Mouse (Mus musculus) erythroblast, embryonic 14.5 days (primary cell): ENCODE measurements around the gene Aldh1a1. TPM values are rescaled to one million over a fixed set of nuclear protein-coding genes. Genes with fewer than 3 reads are reported as not detected.
"Not testable (repeated sequence)": the region's sequence is repeated elsewhere in the genome, so short reads cannot be mapped to it uniquely, and the experiment has no call there.

Source experiments
- H3K27me3 ChIP-seq: 2 replicates; pipeline ENCODE4 v1.6.1; 2012; ENCODE audit warnings: inconsistent platforms; ENCODE audit not compliant: control insufficient read depth
- H3K36me3 ChIP-seq: 2 replicates; pipeline ENCODE4 v1.6.1; 2012; ENCODE audit warnings: mild to moderate bottlenecking, inconsistent platforms; ENCODE audit not compliant: control insufficient read depth
- H3K4me1 ChIP-seq: 2 replicates; pipeline ENCODE4 v1.6.1; 2012; ENCODE audit warnings: inconsistent platforms; ENCODE audit not compliant: control insufficient read depth
- H3K4me3 ChIP-seq: replicated peaks from 2 replicates; pipeline ENCODE3; 2012; ENCODE audit warnings: moderate library complexity, mild to moderate bottlenecking, inconsistent platforms
- H3K9me3 ChIP-seq: 2 replicates; pipeline ENCODE4 v1.6.1; 2012; ENCODE audit warnings: low read length, inconsistent platforms, mixed read lengths; ENCODE audit not compliant: control insufficient read depth
- GATA1 ChIP-seq: IDR thresholded peaks from 2 replicates; pipeline ENCODE4 v1.6.1; 2012; ENCODE audit warnings: low read length, inconsistent platforms, mixed read lengths
- TAL1 ChIP-seq: IDR thresholded peaks from 3 replicates; pipeline ENCODE4 v1.6.1; 2012; ENCODE audit warnings: low read length, inconsistent platforms, mixed read lengths
- polyA plus RNA-seq: library from polyadenylated mRNA; stranded (reverse); fragments of >175 nt; gene quantifications from 2 replicates; pipeline ENCODE4 v1.2.3, GENCODE M21; 2012

Gene Aldh1a1
- polyA plus RNA-seq, 1 experiment = not detected

GRCm38 (mm10) chr19:20511971-20512370 lies 19.5 kb downstream of the Aldh1a1 start:
- Histone ChIP-seq H3K36me3 (no peaks in the 10 kb centered on the region), H3K4me3 (no peak overlapping the region), H3K4me1 (no peaks in the 10 kb centered on the region), H3K27me3 (no peaks in the 10 kb centered on the region), H3K9me3 (no peaks in the 10 kb centered on the region)
- TF ChIP-seq GATA1 (no peak), TAL1 (no peak)

GRCm38 (mm10) chr19:20513181-20513580 lies 20.7 kb downstream of the Aldh1a1 start:
- H3K27me3 ChIP-seq = no peaks in the 10 kb centered on the region
- no peak overlapping the region for H3K4me3 ChIP-seq
- H3K36me3 ChIP-seq = no peaks in the 10 kb centered on the region
- H3K4me1 ChIP-seq = no peaks in the 10 kb centered on the region
- H3K9me3 ChIP-seq = no peaks in the 10 kb centered on the region
- no peak for TF ChIP-seq TAL1
- TF ChIP-seq GATA1 = no peak

GRCm38 (mm10) chr19:20513688-20514361 lies 21.3 kb downstream of the Aldh1a1 start:
- Histone ChIP-seq H3K4me3 (no peak overlapping the region), H3K4me1 (no peaks in the 10 kb centered on the region), H3K36me3 (no peaks in the 10 kb centered on the region), H3K9me3 (no peaks in the 10 kb centered on the region), H3K27me3 (no peaks in the 10 kb centered on the region)
- TF ChIP-seq GATA1 = no peak
- no peak for TF ChIP-seq TAL1

- TF ChIP-seq TAL1 (no peak), GATA1 (no peak)
- no peaks in the 10 kb centered on the region for H3K36me3 ChIP-seq
- H3K4me1 ChIP-seq = no peaks in the 10 kb centered on the region
- no peaks in the 10 kb centered on the region for H3K9me3 ChIP-seq
- no peak overlapping the region for H3K4me3 ChIP-seq
- no peaks in the 10 kb centered on the region for H3K27me3 ChIP-seq
Observed at GRCm38 (mm10) chr19:20516481-20516880, 24.0 kb downstream of the Aldh1a1 start.

- H3K9me3 ChIP-seq, H3K27me3 ChIP-seq, H3K4me3 ChIP-seq, H3K36me3 ChIP-seq, H3K4me1 ChIP-seq: not testable (repeated sequence)
Observed at GRCm38 (mm10) chr19:20529156-20529555, 36.6 kb downstream of the Aldh1a1 start.

- Histone ChIP-seq H3K4me3 (no peak overlapping the region), H3K9me3 (no peaks in the 10 kb centered on the region), H3K27me3 (no peaks in the 10 kb centered on the region), H3K36me3 (no peaks in the 10 kb centered on the region), H3K4me1 (no peaks in the 10 kb centered on the region)
- TF ChIP-seq TAL1 = no peak
- no peak for TF ChIP-seq GATA1
Observed at GRCm38 (mm10) chr19:20529921-20530696, 37.6 kb downstream of the Aldh1a1 start.

GRCm38 (mm10) chr19:20536538-20536937 lies 44.0 kb downstream of the Aldh1a1 start:
- no peak overlapping the region for H3K4me3 ChIP-seq
- no peaks in the 10 kb centered on the region for H3K27me3 ChIP-seq
- TF ChIP-seq GATA1 = no peak
- TF ChIP-seq TAL1 = no peak
- H3K4me1 ChIP-seq = no peaks in the 10 kb centered on the region
- no peaks in the 10 kb centered on the region for H3K9me3 ChIP-seq
- H3K36me3 ChIP-seq = no peaks in the 10 kb centered on the region

- Histone ChIP-seq H3K9me3 (no peaks in the 10 kb centered on the region), H3K27me3 (no peaks in the 10 kb centered on the region), H3K36me3 (no peaks in the 10 kb centered on the region), H3K4me1 (no peaks in the 10 kb centered on the region), H3K4me3 (no peak overlapping the region)
- TF ChIP-seq GATA1 (no peak), TAL1 (no peak)
Observed at GRCm38 (mm10) chr19:20541044-20541443, 48.5 kb downstream of the Aldh1a1 start.

- no peak overlapping the region for H3K4me3 ChIP-seq
- no peaks in the 10 kb centered on the region for H3K27me3 ChIP-seq
- H3K4me1 ChIP-seq = no peaks in the 10 kb centered on the region
- no peaks in the 10 kb centered on the region for H3K36me3 ChIP-seq
- TF ChIP-seq GATA1 = no peak
- no peak for TF ChIP-seq TAL1
- H3K9me3 ChIP-seq = no peaks in the 10 kb centered on the region
Observed at GRCm38 (mm10) chr19:20541924-20542323, 49.4 kb downstream of the Aldh1a1 start.
